Mouse (Mus musculus): ENCODE measurements at regions not wholly inside any gene's neighbourhood (a gene's known extent, or its start where the extent isn't known, plus 50 kb on each side); places are given as distances from the start of the nearest gene placed in this dataset.

GRCm38 (mm10) chr3:103408724-103409123 is 129.6 kb downstream of the Trim33 start:
- no peak for DNase-seq (ENCODE audit: low spot score in 2 of 2)

- no peak for DNase-seq (ENCODE audit: low spot score in 2 of 2)
Observed at GRCm38 (mm10) chr3:103412247-103412646, 133.2 kb downstream of the Trim33 start.

GRCm38 (mm10) chr3:103415051-103415695 is 136.1 kb downstream of the Trim33 start:
- DNase-seq (ENCODE audit: low spot score in 2 of 2), result no peak

- no peak for DNase-seq (ENCODE audit: low spot score in 2 of 2)
Observed at GRCm38 (mm10) chr3:103416296-103416695, 137.2 kb downstream of the Trim33 start.

GRCm38 (mm10) chr3:103417781-103418180 is 138.7 kb downstream of the Trim33 start:
- no peak for DNase-seq (ENCODE audit: low spot score in 2 of 2)

GRCm38 (mm10) chr3:103419761-103420620 is 140.9 kb downstream of the Trim33 start:
- DNase-seq (ENCODE audit: low spot score in 2 of 2), result no peak

- no peak for DNase-seq (ENCODE audit: low spot score in 2 of 2)
Observed at GRCm38 (mm10) chr3:103420621-103421274, 141.7 kb downstream of the Trim33 start.

GRCm38 (mm10) chr3:103421275-103421621 is 142.2 kb downstream of the Trim33 start:
- DNase-seq (ENCODE audit: low spot score in 2 of 2), result no peak

GRCm38 (mm10) chr3:103422806-103423205 is 143.7 kb downstream of the Trim33 start:
- DNase-seq (ENCODE audit: low spot score in 2 of 2), result no peak

GRCm38 (mm10) chr3:103423290-103423689 is 144.2 kb downstream of the Trim33 start:
- DNase-seq (ENCODE audit: low spot score in 2 of 2), result no peak

GRCm38 (mm10) chr3:103425812-103426430 is 146.8 kb downstream of the Trim33 start:
- no peak for DNase-seq (ENCODE audit: low spot score in 2 of 2)

- DNase-seq (ENCODE audit: low spot score in 2 of 2), result no peak
Observed at GRCm38 (mm10) chr3:103429227-103429788, 145.7 kb upstream of the Syt6 start.

- DNase-seq (ENCODE audit: low spot score in 2 of 2), result no peak
Observed at GRCm38 (mm10) chr3:103430131-103430530, 144.9 kb upstream of the Syt6 start.

GRCm38 (mm10) chr3:103432254-103432653 is 142.8 kb upstream of the Syt6 start:
- no peak for DNase-seq (ENCODE audit: low spot score in 2 of 2)

GRCm38 (mm10) chr3:103436902-103437603 is 138.0 kb upstream of the Syt6 start:
- no peak for DNase-seq (ENCODE audit: low spot score in 2 of 2)

- peak; percentile 46 to 52 for DNase-seq (ENCODE audit: low spot score in 2 of 2)
Observed at GRCm38 (mm10) chr3:103438791-103439354, 136.2 kb upstream of the Syt6 start.

GRCm38 (mm10) chr3:103443247-103443646 is 131.8 kb upstream of the Syt6 start:
- no peak for DNase-seq (ENCODE audit: low spot score in 2 of 2)

GRCm38 (mm10) chr3:103445852-103446251 is 129.2 kb upstream of the Syt6 start:
- no peak for DNase-seq (ENCODE audit: low spot score in 2 of 2)

GRCm38 (mm10) chr3:103449851-103450250 is 125.2 kb upstream of the Syt6 start:
- no peak for DNase-seq (ENCODE audit: low spot score in 2 of 2)

GRCm38 (mm10) chr3:103451971-103452370 is 123.1 kb upstream of the Syt6 start:
- no peak for DNase-seq (ENCODE audit: low spot score in 2 of 2)

- no peak for DNase-seq (ENCODE audit: low spot score in 2 of 2)
Observed at GRCm38 (mm10) chr3:103463760-103464159, 111.3 kb upstream of the Syt6 start.

All from frontal cortex, postnatal 36 days (tissue).